Mouse (Mus musculus) E14TG2a.4 (cell line): ENCODE results near the gene Usp16.

Experiments
- CTCF ChIP-seq: conservative IDR thresholded peaks from 2 replicates; pipeline ENCODE4 v1.5.1; 2014; ENCODE audit warnings: low read length
- POU5F1 ChIP-seq: IDR thresholded peaks from 2 replicates; pipeline ENCODE4 v1.6.1; 2014; ENCODE audit warnings: low read length, borderline replicate concordance

- TF ChIP-seq CTCF (no peak), POU5F1 (no peak)
Measured at GRCm38 (mm10) chr16:87445110-87445509, 9.4 kb upstream of the Usp16 start.
